Mouse (Mus musculus): ENCODE measurements around the gene Magi1.

DNA sequence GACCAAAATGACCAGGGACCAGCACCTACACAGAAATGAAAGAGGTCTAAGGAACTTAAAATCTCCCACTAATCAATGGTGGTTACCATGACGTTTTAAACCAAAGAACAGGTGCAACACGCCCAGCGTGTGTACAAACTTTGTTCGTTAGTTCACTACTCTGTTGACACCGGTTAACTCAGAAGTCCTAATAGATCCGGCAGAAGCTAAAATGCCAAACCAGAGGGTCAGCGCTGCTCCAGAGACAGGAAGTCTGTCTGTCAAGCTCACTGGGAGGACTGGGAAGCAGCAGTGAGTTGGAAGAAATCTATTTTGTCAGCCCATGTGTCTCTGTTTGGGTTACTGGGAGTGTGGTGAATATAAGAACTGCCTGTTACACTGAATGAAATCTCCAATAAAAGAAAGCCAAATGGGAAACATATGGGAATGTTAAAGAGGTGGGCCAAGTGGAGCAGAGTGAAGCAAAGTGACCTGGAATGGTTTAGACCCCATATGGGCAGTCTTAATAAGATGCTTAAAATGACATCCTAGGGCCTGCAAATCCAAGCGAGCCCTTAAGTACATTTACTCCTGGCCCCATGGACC, 161.1 kb downstream of the Magi1 start:
- TF ChIP-seq POLR2A (IDR thresholded peaks at IDR 0.05; ENCODE audit: control insufficient read depth, extremely low read depth, insufficient read depth, low read length, poor library complexity) = no peak
- TF ChIP-seq CTCF (IDR thresholded peaks at IDR 0.05; ENCODE audit: borderline replicate concordance, control insufficient read depth, extremely low read depth, insufficient read depth, low read length, poor library complexity) = no peak

Measured in thymus, adult 2 months (tissue).